Mouse (Mus musculus) neural tube, embryonic 10.5 days (tissue): ENCODE measurements around the gene Polr3g.
A peak's percentile ranks its signal among the peaks of the same experiment; 100 is the strongest.
"Not testable (repeated sequence)": the region's sequence is repeated elsewhere in the genome, so short reads cannot be mapped to it uniquely, and the experiment has no call there.

Experiments
- DNase-seq: peaks from one replicate; pipeline ENCODE4 v3.0.0-alpha.2; 2017; ENCODE audit warnings: low spot score; ENCODE audit errors: extremely low spot score

Polr3g gene

DNA sequence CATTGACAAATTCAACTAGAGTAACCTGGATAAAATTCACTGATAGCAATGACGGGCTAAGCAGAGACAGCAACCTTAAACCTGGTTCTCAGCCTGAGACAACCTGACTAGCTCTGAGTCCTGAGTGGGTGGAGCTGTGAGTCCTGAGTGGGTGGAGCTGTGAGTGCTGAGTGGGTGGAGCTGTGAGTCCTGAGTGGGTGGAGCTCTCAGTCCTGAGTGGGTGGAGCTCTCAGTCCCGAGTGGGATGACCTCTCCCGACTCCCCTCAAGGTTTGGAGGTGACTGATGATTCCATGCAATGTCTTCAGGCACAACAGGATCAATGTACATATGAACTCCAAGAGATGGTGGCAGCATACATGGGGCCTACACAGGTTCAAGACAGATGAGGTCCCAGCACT lies 21.2 kb downstream of the Polr3g start:
- DNase-seq: no peak

DNA sequence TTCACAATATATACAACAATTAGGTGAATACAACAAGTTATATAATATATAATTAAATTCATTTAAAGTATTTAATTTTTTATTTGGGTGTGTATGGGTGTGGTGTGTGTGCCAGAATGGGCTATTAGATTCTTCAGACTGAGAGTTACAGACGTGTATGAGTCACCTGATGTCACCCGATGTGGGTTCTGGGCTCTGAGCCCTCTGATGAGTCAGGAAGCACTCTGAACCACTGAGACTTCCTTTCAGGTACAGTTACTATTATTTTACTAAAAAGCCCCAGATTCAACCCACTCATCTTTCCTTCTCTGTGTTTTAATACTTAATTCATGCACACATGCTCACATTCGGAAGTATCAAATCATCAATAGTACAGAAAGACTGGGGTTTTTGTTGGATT lies 25.9 kb downstream of the Polr3g start:
- no peak for DNase-seq

DNA sequence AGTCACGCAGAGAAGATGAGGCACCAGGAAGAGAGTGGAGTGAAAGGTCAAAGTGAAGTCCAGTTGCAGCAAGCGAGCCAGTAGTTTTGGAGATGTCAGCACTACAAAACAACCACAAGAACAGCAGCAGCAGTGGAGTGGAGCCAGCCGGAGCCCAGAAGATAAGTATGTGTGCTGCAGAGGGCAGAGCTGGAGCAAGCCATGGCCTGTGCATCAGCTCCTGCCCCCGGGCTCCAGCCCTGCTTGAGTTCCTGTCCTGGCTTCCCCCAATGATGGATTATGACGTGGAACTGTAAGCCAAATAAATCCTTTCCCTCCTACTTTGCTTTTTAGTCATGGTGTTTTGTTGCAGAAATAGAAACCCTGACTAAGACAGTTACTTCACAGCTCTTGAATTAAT lies 26.6 kb downstream of the Polr3g start:
- no peak for DNase-seq

DNA sequence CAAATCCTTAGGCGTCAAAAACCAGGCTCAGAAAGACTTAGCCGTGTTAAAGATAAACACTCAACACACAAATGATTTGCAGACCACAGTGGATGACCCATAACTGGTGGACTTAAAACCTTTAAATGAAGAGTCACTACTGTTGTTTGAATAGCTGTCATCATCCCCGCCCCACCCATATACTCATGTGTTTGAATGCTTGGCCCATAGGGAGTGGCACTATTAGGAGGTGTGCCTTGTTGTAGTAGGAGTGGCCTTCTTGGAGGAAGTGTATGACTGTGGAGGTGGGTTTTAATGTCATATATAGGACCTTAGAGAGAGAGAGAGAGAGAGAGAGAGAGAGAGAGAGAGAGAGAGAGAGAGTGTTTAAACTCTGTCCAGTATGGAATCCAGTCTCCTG lies 27.7 kb downstream of the Polr3g start:
- no peak for DNase-seq

DNA sequence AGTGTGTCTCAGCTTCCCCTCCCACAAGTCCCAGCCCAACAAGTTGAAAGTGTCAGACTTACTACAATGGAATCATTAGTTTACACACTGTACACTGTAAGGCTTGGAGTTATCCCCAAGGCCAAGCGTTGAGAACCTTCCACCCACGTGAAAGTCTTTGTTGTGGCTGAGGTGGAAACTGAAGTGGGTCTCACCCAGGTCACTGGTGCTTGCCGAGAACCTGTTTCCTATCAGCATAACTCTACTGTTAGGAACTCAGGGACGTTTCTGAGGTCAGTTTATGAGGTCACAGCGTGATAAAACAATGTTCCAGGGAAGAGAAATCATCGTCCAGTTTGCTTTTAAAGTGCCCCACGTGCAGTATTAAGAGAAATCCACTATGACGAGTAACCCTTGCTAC lies 35.5 kb downstream of the Polr3g start:
- no peak for DNase-seq

DNA sequence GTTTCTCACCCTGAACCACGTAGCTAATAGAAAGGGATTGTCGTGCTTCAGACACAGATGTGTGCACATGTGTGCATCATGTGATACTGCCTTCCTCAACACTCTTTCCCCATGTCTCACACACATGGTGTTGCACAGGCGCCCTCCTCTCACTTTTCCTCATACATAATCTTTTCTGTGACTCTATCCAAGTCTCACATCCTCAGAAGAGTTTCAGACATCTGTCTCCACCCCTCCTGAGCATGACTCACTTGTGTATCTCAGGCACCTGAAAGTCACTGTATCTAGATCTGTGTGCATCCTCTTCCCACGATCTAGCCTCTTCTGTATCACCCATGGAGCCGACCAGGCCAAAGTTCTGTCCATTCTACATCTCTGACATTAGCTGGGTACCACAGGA lies 43.1 kb downstream of the Polr3g start:
- DNase-seq: no peak

DNA sequence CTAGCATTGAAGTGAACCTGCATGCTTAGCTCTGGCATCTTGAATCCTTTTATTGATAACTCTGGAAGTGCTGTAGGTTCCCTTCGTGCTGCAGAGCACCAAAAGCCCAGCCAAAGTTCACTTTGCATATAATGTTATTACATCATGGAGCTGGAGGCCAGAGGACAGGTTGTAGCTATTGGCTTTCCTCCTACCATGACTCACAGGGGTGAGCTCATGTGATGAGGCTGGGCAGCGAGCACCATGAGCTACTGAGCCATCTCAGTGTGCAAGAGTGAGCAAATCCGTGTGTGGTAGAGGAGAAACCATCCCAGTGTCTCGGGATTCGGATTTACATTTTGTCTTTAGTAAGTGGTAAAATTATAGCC lies 46.5 kb downstream of the Polr3g start:
- no peak for DNase-seq

DNA sequence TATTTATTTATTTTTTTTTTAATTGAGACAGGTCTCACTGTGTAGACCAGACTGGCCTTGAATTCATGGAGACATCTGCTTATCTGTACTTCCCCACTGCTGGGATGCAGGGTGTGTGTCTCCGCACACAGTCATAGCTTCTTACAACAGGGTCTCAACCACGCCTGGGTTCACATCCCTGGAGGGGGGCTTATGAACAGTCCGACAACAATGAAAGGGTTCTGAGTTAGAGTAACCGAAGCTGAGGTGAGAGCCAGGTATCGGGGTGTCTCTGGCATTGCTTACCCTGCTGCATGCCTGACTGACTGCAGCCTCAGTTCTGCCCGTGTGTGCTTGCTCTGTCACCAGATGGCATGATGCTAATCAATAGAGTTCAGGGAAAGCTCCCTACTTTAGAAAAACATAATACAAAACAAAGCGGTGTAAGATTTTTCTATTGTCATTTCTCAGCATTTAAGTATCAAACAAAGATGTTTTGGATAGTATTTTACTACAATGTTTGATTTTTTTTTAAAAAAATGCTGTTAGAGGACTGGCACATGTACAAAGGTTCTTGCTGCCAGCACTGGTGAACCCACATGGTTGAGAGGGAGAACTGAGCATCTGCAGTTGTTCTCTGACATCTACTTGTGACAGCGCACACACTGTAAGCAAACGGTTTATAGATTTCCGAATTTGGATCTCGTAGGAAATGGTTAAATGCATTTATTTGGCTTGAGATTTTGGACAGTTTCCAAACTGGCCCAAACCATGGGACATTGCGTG lies 47.1 kb downstream of the Polr3g start:
- no peak for DNase-seq

DNA sequence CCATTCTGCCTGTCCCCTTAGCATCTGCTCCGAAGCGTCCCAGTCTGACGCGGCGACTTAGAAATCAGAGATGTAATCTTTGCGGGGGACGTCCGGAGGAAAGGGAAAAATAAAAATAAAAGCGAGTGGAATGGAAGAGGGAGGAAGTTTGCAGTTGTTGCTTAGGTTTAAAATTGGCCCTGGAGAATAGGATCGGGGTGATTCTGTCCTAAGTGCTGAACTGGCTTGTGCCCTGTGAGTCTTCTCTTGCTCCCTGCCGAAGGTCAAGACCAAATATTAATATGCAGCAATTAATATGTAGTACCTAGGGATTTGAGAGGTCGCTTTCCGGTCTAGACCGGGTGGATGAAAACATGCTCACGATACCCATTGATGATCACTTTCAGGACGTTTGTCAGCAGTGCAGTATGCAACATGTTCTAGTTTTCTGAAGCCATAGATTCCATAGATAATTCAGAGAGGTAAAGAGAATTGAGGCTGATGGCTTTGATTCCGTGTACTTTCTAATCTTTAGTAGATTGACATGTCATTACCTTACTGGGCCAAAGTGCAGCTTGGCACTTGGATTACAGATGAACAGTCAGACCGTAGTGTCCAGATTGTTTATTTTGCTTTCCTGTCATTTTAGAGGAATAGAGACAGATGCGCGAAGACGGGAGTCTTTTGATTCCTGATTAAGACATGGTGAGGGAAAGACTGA lies 52.6 kb downstream of the Polr3g start:
- DNase-seq: no peak

DNA sequence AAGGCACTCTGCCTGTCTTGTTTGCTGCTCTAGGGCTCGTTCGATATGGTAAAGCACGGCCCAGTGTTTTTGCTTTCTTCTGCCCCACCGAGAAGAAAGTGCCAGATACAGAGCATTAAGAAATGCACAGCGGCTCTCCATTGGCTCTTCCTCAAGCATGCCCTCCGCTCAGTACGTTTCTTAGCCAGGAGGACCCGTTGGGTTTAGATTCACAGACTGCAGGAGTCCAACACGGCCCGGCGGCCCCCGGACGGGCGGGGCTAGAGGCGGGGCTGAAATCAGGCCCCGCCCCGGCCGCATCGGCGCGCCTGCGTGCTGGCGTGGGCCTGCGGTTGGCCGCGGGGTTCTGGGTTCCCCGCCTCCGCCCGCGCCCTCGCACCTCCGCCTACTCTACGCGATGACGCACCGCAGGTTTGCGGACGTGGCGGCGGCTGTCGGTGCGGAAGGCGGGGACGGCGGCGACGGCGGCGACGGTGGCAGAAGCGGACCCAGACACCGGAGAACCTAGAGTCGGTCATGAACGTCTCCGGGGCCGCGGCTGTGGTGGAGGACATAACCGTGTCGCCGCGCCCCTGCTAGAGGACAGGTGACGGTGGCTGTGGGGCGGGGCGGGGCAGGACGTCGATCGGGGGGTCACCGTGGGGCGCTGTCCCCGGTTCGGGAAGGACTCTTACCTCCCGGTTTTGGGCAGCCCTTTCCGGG lies 53.3 kb downstream of the Polr3g start, which contains the start of gene Lysmd3:
Gene Lysmd3, plus strand, starts transcription at position 313 of the 702 bp plus-strand sequence.
- peak; percentile 92 for DNase-seq

DNA sequence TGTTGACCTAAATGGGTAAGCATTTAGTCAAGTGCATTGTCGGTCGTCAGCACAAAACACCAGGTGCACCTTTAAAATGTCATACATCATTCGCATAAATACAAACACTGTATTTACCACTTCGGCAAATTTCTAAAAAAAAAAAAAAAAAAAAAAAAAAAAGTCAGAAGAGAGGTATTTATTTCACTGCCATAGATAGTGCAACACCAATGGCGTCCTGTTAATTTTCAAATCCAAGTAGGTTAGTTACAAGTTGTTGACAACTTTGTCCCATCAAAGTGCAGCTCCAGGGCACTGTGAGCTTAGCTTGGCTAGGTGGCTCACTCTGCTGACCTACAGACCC lies 53.8 kb downstream of the Polr3g start:
- no peak for DNase-seq

DNA sequence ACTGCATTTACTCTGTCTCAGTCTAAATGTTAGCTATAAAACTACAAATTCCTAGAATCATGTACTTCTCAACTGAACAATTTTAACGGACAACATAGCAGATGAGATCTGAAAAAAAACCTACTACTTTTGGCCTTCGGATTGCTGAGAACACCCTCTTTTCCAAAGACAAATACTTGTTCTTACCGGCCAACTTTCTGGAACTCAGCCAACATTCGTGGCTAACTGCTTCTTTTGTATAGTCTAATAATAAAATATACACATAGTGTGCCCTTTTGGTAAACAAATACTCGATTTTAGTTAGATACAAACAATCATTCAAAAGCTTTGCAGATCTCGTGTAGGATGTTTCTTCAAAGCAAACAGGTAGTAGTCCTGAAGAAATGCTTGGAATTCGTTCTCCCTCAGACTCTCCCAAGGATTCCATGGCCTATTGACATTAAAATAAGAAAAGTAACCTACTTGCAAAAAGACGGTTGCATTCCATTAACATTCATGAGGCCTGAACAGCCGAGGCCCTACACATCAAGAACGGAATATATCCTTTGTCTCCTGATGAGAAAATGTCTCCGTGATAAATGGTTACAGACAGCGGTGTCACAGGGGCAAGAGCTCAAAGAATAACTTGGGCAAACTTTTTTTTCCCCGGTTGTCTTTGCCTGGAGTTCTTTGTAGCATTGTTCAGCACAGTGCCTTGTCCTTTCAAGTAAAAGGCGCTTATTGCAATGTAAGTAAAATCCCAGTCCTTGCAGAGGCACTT lies 54.5 kb downstream of the Polr3g start:
- DNase-seq: peak; percentile 32

DNA sequence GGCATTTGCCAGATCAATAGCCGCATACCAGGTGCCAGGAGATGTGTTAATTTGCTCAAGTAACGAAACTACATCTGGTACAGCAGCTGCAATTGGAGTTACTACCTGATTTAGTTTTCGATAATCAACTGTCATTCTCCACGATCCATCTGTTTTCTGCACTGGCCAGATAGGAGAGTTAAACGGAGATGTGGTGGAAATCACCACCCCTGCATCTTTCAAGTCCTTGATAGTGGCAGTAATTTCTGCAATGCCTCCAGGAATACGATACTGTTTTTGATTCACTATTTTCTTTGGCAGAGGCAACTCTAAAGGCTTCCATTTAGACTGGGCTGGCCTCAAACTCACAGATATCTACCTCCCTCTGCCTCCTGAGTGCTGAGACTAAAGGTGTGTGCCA lies 60.4 kb downstream of the Polr3g start:
- DNase-seq: not testable (repeated sequence)

DNA sequence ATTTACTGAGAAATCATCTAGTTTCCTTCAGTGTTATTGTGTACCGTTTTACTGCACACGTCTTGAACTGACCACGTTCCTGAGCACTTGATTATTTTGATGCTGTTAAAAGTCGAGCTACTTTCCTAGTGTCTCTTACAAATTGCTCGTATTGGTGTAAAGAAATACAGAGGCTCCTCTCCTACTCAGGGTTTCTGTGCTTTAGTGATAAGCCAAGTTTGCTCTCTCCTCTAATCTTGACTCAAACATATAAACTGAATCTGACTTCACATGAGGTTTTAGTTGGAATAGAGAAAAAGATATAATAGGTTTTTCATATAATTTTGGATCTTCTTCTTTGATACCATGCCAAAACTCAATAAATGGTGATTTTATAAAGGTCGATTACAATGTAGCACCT lies 64.5 kb downstream of the Polr3g start:
- no peak for DNase-seq

DNA sequence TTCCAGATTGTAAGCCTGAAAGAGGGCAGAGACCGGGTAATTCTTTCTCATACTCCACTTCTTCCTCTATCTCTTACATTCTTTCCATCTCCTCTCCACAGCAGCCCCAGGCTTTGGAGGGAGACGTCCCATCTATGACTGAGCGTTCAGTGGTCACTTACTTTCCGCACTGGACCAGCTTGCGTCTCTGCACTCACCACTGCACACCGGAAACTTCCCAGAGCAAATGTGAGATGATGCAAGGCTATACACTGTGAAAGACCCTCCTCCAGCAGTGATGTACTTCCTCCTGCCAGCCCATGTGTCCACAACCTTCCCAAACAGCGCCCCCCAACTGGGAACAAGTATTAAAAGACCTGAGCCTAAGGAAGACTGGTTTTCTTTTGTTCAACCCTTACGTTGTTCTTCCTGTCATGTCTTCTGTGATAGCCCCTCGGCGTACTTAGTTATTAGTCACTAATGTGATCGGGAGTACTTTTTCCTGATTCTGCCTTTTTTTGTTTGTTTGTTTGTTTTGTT lies 66.7 kb downstream of the Polr3g start:
- no peak for DNase-seq

DNA sequence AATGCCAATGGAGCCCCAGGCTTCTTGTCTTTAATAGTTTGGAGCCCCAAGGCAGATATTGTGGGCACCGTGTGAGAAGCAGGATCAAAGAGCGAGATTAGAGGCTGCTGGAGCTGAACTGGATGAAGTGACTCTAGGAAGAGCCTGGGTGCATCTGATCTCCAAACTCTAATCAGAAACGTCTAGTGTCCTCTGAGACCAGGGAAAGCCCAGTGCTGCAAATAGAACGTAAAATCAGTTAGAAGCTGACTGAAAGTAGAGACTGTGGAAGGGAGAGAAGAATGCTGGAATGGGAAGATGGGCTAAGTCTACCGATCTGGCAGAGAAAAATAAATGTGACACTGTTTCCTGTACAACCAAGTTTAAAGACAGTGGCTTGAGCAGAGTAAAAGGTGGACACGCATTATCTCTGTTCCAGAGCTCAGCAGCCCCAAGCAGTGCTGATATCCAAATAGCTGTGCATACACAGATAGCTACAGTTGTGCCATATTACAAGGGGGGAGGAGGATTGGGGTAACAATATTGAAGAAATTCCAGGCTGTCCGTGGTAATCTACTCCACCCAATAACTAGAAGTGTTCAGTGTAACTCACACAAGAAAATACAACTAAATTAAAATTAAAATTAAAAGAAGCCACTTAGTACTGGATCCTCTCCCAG lies 68.2 kb downstream of the Polr3g start:
- DNase-seq: no peak

DNA sequence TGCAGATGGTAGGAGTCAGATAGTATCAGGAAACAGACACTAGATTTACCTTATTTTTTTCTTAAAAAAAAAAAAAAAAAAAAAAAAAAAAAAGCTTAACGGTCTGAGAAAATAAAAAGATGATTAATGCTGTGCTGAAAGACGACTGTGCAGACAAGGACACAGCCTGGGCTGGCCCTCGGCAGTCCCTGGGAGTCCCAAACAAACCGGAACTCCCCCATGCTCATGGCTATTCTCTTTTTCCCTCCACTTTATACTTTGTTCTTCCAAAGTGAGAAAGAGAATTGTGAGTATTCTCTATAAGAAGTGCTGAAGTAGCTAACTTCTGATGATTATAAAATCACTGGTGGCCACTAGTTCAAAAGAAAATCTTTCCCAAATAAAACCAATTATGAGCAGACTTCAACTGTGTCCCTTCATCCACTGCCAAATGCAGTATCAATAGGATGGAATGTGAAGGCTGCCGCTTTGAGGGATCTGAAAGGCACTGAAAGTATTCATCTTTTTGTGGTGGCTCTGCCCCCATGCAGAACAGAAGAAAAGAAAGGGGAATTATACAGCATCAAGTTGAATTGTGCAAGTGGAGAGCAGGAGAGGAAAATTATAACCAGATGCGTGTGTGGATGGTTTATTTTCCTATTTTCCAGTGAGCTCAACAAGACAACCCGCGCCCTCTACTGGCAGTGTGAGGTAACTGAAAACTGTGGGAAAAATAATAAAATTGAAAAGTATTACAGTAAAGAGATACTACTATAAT lies 69.3 kb downstream of the Polr3g start:
- DNase-seq: peak; percentile 59

DNA sequence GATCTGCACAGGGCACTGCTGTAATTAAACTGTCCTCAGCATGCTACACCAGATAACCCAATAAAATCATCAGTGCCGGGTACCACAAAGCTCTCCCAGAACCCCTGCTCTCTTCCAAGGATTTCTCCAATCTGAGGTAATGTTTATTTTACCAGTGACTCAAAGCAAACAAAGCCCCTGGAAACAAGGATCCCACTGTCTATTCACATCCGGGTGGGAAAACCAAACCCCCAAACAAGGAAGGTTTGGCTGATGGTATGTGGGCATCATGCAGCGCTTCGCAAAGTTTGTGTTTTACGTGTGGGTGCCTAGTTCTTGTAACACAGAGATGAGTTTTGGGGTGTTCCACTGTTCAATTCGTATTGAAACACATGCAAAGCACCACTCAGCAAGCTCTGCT lies 69.9 kb downstream of the Polr3g start:
- peak; percentile 45 for DNase-seq

DNA sequence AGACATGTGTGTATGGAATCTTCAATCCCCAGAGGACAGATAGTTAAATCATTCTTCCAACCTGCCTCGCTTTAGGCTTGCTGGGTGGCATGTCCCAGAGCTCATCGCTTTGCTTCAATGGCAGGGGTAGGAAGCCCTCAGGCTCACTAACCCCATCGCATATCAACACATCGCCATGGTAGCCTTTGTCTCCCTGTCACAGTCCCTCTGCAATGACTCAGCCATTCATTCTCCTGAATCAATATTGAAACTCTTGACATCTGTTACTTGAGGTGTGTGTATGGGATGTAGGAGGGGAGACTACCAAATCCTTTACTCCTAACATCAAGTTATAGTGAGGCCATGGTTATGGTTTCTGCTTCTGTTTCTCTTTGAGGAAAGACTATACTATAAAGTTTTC lies 71.2 kb downstream of the Polr3g start:
- DNase-seq: peak; percentile 43

DNA sequence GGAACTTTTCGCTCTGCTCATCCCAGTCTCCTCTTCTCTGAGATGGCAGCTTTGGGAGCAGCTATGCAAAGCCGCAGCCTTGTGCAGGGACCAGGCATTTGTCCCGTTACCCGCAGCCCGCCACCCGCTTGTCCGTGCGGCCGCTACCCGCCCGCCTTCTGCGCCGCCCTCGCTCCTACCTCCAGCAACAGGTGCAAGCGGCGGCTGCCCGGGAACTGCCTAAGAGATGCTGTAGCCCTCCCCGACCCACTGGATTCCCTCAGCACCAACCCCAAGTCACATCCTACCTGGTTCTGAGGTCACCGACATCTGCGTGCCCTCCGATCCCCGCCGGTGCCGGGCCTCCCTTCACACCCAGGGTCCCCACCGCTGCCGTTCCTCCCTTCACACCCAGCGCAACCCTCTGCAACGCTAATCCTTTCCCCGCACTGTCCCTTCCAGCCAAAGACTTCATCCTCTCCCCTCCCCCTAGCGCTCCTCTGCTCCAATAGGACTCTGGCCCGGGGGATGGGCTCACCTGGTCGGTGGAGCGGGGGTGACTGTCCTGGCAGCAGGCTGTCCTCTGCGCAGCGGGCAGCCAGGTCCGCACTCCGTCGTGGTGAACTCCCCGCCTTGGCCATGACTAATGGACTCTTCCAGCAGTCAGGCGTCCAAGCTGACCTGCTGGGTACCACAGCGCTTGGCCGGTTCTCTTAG lies 77.9 kb downstream of the Polr3g start, which contains the start of gene Adgrv1:
Gene Adgrv1, minus strand, starts transcription at position 435 of the 696 bp plus-strand sequence.
- DNase-seq: peak; percentile 91
